Mouse (Mus musculus): ENCODE results near the gene Ssh2. TPM values are rescaled to one million over a fixed set of nuclear protein-coding genes. Genes with fewer than 3 reads are reported as not detected.

Gene Ssh2
- polyA plus RNA-seq, 1 experiment from 2014 or later = 8.4 TPM

GRCm38 (mm10) chr11:77437026-77437425 lies 220.9 kb downstream of the Ssh2 start:
- WGBS = 86% methylated on average over 2 of the region's 2 CpGs

DNA sequence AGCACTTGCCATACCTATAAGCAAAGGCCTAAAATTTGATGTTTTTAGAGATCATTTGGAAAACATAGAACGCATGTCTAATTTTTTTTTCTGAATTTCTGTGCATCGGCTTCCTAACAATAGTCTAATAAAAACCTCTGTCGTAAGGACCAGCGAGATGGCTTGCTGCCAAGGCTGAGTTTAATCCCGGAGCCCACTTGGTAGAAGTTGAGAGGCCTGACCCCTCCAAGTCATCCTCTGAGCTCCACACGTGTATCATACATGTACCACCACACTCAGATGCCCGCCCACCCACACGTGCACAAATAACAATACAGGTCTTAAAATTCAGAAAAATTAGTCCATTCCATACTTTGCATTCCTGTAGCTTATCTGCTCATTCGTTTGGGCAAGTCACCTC lies 224.0 kb downstream of the Ssh2 start:
- Histone ChIP-seq H3K36me3 (ENCODE audit: control insufficient read depth, insufficient read depth, low read length) (no peaks in the 10 kb centered on the region), H3K9ac (ENCODE audit: low read length) (no peak overlapping the region), H3K4me2 (ENCODE audit: low read depth, low read length) (no peak overlapping the region), H3K9me3 (replicated peaks; ENCODE audit: control insufficient read depth, low read length) (no peaks in the 10 kb centered on the region), H3K27me3 (ENCODE audit: control insufficient read depth, insufficient read depth, low read length) (no peaks in the 10 kb centered on the region), H3K4me3 (replicated peaks; ENCODE audit: low read length) (no peak overlapping the region), H3K4me1 (ENCODE audit: control insufficient read depth, insufficient read depth, low read length) (peaks cover 11% of the 10 kb centered on the region), H3K27ac (ENCODE audit: low read length) (no peak overlapping the region)
- 79% methylated on average over 9 of the region's 9 CpGs for WGBS
- no peak for ATAC-seq (ENCODE audit: insufficient read depth, low FRiP score)

More at GRCm38 (mm10) chr11:77437026-77437425, 220.9 kb downstream of the Ssh2 start:
- no peak overlapping the region for H3K9ac ChIP-seq (ENCODE audit: low read length)
- H3K4me1 ChIP-seq (ENCODE audit: control insufficient read depth, insufficient read depth, low read length) = peaks cover 8% of the 10 kb centered on the region; the same call in 1 of the 2 replicates
- no peak overlapping the region for H3K4me2 ChIP-seq (ENCODE audit: low read depth, low read length)
- H3K36me3 ChIP-seq (ENCODE audit: control insufficient read depth, insufficient read depth, low read length) = no peaks in the 10 kb centered on the region
- no peaks in the 10 kb centered on the region for H3K27me3 ChIP-seq (ENCODE audit: control insufficient read depth, insufficient read depth, low read length)
- ATAC-seq (ENCODE audit: insufficient read depth, low FRiP score) = no peak
- no peaks in the 10 kb centered on the region for H3K9me3 ChIP-seq (replicated peaks; ENCODE audit: control insufficient read depth, low read length)
- H3K4me3 ChIP-seq (replicated peaks; ENCODE audit: low read length) = no peak overlapping the region
- H3K27ac ChIP-seq (ENCODE audit: low read length) = no peak overlapping the region

GRCm38 (mm10) chr11:77441020-77441419 lies 224.9 kb downstream of the Ssh2 start:
- H3K4me1 ChIP-seq (ENCODE audit: control insufficient read depth, insufficient read depth, low read length) = peaks cover 11% of the 10 kb centered on the region
- H3K9ac ChIP-seq (ENCODE audit: low read length) = no peak overlapping the region
- peak overlapping the region; percentile 36 for H3K27ac ChIP-seq (ENCODE audit: low read length)
- WGBS = 64% methylated on average over 8 of the region's 8 CpGs
- H3K4me2 ChIP-seq (ENCODE audit: low read depth, low read length) = no peak overlapping the region
- ATAC-seq (ENCODE audit: insufficient read depth, low FRiP score) = no peak
- H3K9me3 ChIP-seq (replicated peaks; ENCODE audit: control insufficient read depth, low read length) = no peaks in the 10 kb centered on the region
- H3K27me3 ChIP-seq (ENCODE audit: control insufficient read depth, insufficient read depth, low read length) = no peaks in the 10 kb centered on the region
- no peaks in the 10 kb centered on the region for H3K36me3 ChIP-seq (ENCODE audit: control insufficient read depth, insufficient read depth, low read length)
- no peak overlapping the region for H3K4me3 ChIP-seq (replicated peaks; ENCODE audit: low read length)

DNA sequence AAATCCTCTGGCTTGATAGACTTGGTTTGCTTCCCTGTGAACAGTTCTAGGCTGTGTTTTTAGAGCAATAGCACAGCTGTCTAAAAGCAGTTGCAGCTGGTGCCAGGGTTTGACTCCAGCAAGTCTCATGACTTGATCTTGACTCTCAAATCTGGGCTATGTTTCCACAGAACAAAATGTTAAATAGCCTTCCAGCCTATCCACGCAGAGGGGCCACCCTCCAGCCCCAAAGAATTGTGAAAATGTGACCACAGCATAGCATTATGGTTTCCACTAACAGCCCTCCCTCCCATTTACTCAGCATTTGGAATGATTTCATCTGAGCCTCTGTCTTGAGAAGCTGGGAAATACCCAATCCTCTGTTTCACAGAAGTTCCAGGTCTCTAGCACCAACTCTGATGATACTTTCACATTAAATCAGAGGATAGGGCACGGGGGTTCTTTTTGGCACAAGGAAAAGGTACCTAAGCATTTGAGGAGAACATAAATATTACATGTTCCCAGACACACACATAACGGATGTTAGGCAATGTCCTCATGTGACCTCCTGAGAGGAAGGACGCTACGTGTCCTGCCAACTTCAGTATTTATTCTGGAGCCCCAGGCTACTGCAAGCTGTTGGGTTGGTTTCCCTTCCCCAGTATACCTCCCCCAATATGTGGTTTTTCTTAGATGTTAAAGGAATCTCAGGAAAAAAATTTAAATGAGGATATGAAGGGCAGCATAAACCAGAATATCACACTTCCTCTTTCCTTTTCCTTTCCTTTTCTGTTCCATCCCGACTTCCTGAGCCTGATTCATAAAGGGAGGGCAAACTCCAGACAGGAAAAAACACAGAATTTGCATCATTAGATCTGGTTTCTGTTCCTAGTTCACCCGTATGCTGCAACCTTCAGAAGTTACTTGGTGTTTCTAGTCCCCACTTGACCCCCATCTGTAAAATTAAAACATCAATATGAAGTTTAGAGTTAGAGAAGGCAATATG lies 226.4 kb downstream of the Ssh2 start:
- ATAC-seq (ENCODE audit: insufficient read depth, low FRiP score) = no peak; the same call in 1 of the 2 replicates
- 55% methylated on average over 7 of the region's 7 CpGs for WGBS
- H3K27me3 ChIP-seq (ENCODE audit: control insufficient read depth, insufficient read depth, low read length) = no peaks in the 10 kb centered on the region
- H3K9ac ChIP-seq (ENCODE audit: low read length) = no peak overlapping the region
- H3K4me1 ChIP-seq (ENCODE audit: control insufficient read depth, insufficient read depth, low read length) = peaks cover 11% of the 10 kb centered on the region
- no peak overlapping the region for H3K4me3 ChIP-seq (replicated peaks; ENCODE audit: low read length)
- no peaks in the 10 kb centered on the region for H3K9me3 ChIP-seq (replicated peaks; ENCODE audit: control insufficient read depth, low read length)
- H3K36me3 ChIP-seq (ENCODE audit: control insufficient read depth, insufficient read depth, low read length) = no peaks in the 10 kb centered on the region
- peak overlapping the region; percentile 70 for H3K27ac ChIP-seq (ENCODE audit: low read length)
- H3K4me2 ChIP-seq (ENCODE audit: low read depth, low read length) = 0 out of 2 replicates have a peak overlapping the region, but pooled peaks have one; percentile 8

GRCm38 (mm10) chr11:77444939-77445338 lies 228.9 kb downstream of the Ssh2 start:
- ATAC-seq (ENCODE audit: insufficient read depth, low FRiP score) = no peak
- H3K4me3 ChIP-seq (replicated peaks; ENCODE audit: low read length) = no peak overlapping the region
- no peak overlapping the region for H3K9ac ChIP-seq (ENCODE audit: low read length)
- no peak overlapping the region for H3K4me2 ChIP-seq (ENCODE audit: low read depth, low read length)
- no peaks in the 10 kb centered on the region for H3K9me3 ChIP-seq (replicated peaks; ENCODE audit: control insufficient read depth, low read length)
- H3K27me3 ChIP-seq (ENCODE audit: control insufficient read depth, insufficient read depth, low read length) = no peaks in the 10 kb centered on the region
- H3K4me1 ChIP-seq (ENCODE audit: control insufficient read depth, insufficient read depth, low read length) = peaks cover 11% of the 10 kb centered on the region
- WGBS = 63% methylated on average over 2 of the region's 2 CpGs
- H3K36me3 ChIP-seq (ENCODE audit: control insufficient read depth, insufficient read depth, low read length) = peaks cover 5% of the 10 kb centered on the region; the same call in 1 of the 2 replicates
- no peak overlapping the region for H3K27ac ChIP-seq (ENCODE audit: low read length)

- H3K4me1 ChIP-seq (ENCODE audit: control insufficient read depth, insufficient read depth, low read length) = peaks cover 5% of the 10 kb centered on the region
- peak; percentile 69; the same call in 1 of the 2 replicates for ATAC-seq (ENCODE audit: insufficient read depth, low FRiP score)
Observed at GRCm38 (mm10) chr11:77446628-77447041, 230.5 kb downstream of the Ssh2 start.

DNA sequence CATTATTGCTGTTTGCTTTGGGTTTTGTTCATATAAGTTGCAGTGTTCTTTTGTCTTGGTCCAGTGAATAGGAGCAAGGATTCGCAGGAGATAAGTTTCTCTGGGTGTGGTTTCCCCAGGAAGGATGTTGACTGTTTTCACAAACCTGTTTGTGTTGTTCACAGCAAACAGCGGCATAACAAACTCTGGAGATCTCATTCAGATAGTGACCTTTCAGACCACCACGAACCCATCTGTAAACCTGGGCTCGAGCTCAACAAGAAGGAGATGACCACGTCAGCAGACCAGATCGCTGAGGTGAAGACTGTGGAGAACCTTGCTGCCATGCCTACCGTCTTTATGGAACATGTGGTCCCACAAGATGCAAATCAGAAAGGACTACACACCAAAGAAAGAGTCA lies 233.1 kb downstream of the Ssh2 start:
- no peak for ATAC-seq (ENCODE audit: insufficient read depth, low FRiP score)
- Histone ChIP-seq H3K27me3 (ENCODE audit: control insufficient read depth, insufficient read depth, low read length) (no peaks in the 10 kb centered on the region), H3K36me3 (ENCODE audit: control insufficient read depth, insufficient read depth, low read length) (peaks cover 5% of the 10 kb centered on the region; the same call in 1 of the 2 replicates), H3K27ac (ENCODE audit: low read length) (no peak overlapping the region), H3K9ac (ENCODE audit: low read length) (no peak overlapping the region), H3K9me3 (replicated peaks; ENCODE audit: control insufficient read depth, low read length) (no peaks in the 10 kb centered on the region), H3K4me1 (ENCODE audit: control insufficient read depth, insufficient read depth, low read length) (no peaks in the 10 kb centered on the region), H3K4me2 (ENCODE audit: low read depth, low read length) (no peak overlapping the region), H3K4me3 (replicated peaks; ENCODE audit: low read length) (no peak overlapping the region)
- WGBS = 88% methylated on average over 7 of the region's 7 CpGs

More at GRCm38 (mm10) chr11:77446628-77447041, 230.5 kb downstream of the Ssh2 start:
- H3K27me3 ChIP-seq (ENCODE audit: control insufficient read depth, insufficient read depth, low read length) = no peaks in the 10 kb centered on the region
- H3K27ac ChIP-seq (ENCODE audit: low read length) = no peak overlapping the region
- H3K4me3 ChIP-seq (replicated peaks; ENCODE audit: low read length) = no peak overlapping the region
- H3K9ac ChIP-seq (ENCODE audit: low read length) = no peak overlapping the region
- peaks cover 5% of the 10 kb centered on the region; the same call in 1 of the 2 replicates for H3K36me3 ChIP-seq (ENCODE audit: control insufficient read depth, insufficient read depth, low read length)
- WGBS = 36% methylated on average over 6 of the region's 6 CpGs
- no peaks in the 10 kb centered on the region for H3K9me3 ChIP-seq (replicated peaks; ENCODE audit: control insufficient read depth, low read length)
- H3K4me2 ChIP-seq (ENCODE audit: low read depth, low read length) = no peak overlapping the region

- H3K4me3 ChIP-seq (replicated peaks; ENCODE audit: low read length) = no peak overlapping the region
- no peak for ATAC-seq (ENCODE audit: insufficient read depth, low FRiP score)
- 94% methylated on average over 2 of the region's 2 CpGs for WGBS
- H3K4me1 ChIP-seq (ENCODE audit: control insufficient read depth, insufficient read depth, low read length) = no peaks in the 10 kb centered on the region
- no peak overlapping the region for H3K9ac ChIP-seq (ENCODE audit: low read length)
- no peaks in the 10 kb centered on the region for H3K9me3 ChIP-seq (replicated peaks; ENCODE audit: control insufficient read depth, low read length)
- peaks cover 5% of the 10 kb centered on the region; the same call in 1 of the 2 replicates for H3K36me3 ChIP-seq (ENCODE audit: control insufficient read depth, insufficient read depth, low read length)
- H3K27me3 ChIP-seq (ENCODE audit: control insufficient read depth, insufficient read depth, low read length) = no peaks in the 10 kb centered on the region
- no peak overlapping the region for H3K27ac ChIP-seq (ENCODE audit: low read length)
- no peak overlapping the region for H3K4me2 ChIP-seq (ENCODE audit: low read depth, low read length)
Observed at GRCm38 (mm10) chr11:77451670-77452069, 235.6 kb downstream of the Ssh2 start.

- 89% methylated on average over 2 of the region's 2 CpGs for WGBS
- H3K27me3 ChIP-seq (ENCODE audit: control insufficient read depth, insufficient read depth, low read length) = no peaks in the 10 kb centered on the region
- no peak overlapping the region for H3K4me3 ChIP-seq (replicated peaks; ENCODE audit: low read length)
- H3K4me1 ChIP-seq (ENCODE audit: control insufficient read depth, insufficient read depth, low read length) = no peaks in the 10 kb centered on the region
- H3K4me2 ChIP-seq (ENCODE audit: low read depth, low read length) = no peak overlapping the region
- no peaks in the 10 kb centered on the region for H3K9me3 ChIP-seq (replicated peaks; ENCODE audit: control insufficient read depth, low read length)
- peaks cover 5% of the 10 kb centered on the region; the same call in 1 of the 2 replicates for H3K36me3 ChIP-seq (ENCODE audit: control insufficient read depth, insufficient read depth, low read length)
- no peak overlapping the region for H3K27ac ChIP-seq (ENCODE audit: low read length)
- no peak overlapping the region for H3K9ac ChIP-seq (ENCODE audit: low read length)
- no peak for ATAC-seq (ENCODE audit: insufficient read depth, low FRiP score)
Observed at GRCm38 (mm10) chr11:77453388-77453787, 237.3 kb downstream of the Ssh2 start.
